Mouse (Mus musculus) myocyte (in vitro differentiated cells): ENCODE data around the gene Aip. TPM values are rescaled to one million over a fixed set of nuclear protein-coding genes. Genes with fewer than 3 reads are reported as not detected.
"Not testable (repeated sequence)": the region's sequence is repeated elsewhere in the genome, so short reads cannot be mapped to it uniquely, and the experiment has no call there.

Source experiments
- H3K27me3 ChIP-seq: one replicate; pipeline ENCODE4 v1.6.1; 2011; ENCODE audit not compliant: control insufficient read depth, insufficient read depth, insufficient read length
- H3K36me3 ChIP-seq: one replicate; pipeline ENCODE4 v1.6.1; 2011; ENCODE audit not compliant: control insufficient read depth, insufficient read depth
- H3K4me2 ChIP-seq: one replicate; pipeline ENCODE4 v1.6.1; 2011; ENCODE audit warnings: low read depth, control low read depth
- H3K4me3 ChIP-seq: one replicate; pipeline ENCODE4 v1.5.1; 2011; ENCODE audit warnings: mild to moderate bottlenecking, control low read depth, moderate library complexity
- H3K79me2 ChIP-seq: one replicate; pipeline ENCODE4 v1.6.1; 2011; ENCODE audit not compliant: control insufficient read depth, insufficient read depth
- H3ac ChIP-seq: one replicate; pipeline ENCODE4 v1.6.1; 2011; ENCODE audit not compliant: control insufficient read depth, insufficient read length
- CEBPB ChIP-seq: IDR thresholded peaks from 2 replicates; pipeline ENCODE4 v1.6.1; 2011; ENCODE audit warnings: mild to moderate bottlenecking, moderate library complexity; ENCODE audit not compliant: poor library complexity, insufficient read depth, severe bottlenecking
- MAX ChIP-seq: IDR thresholded peaks from one replicate; pipeline ENCODE4 v1.6.1; 2011; ENCODE audit warnings: low read depth, mild to moderate bottlenecking, control low read depth
- MYOD1 ChIP-seq, 3 experiments: IDR thresholded peaks; one replicate each; pipeline ENCODE4 v1.6.1; 2011; ENCODE audit warnings: control low read depth in 2 of 3, low read depth in 2 of 3, mild to moderate bottlenecking in 2 of 3, moderate library complexity in 1 of 3; ENCODE audit not compliant: insufficient read length in 2 of 3, control insufficient read depth in 1 of 3
- MYOG ChIP-seq, 3 experiments: IDR thresholded peaks; one replicate each; pipeline ENCODE4 v1.6.1; 2011; ENCODE audit warnings: control low read depth in 2 of 3, low read depth in 2 of 3, mild to moderate bottlenecking in 2 of 3; ENCODE audit not compliant: insufficient read length in 2 of 3, control insufficient read depth in 1 of 3, insufficient read depth in 1 of 3
- POLR2A ChIP-seq: IDR thresholded peaks from one replicate; pipeline ENCODE4 v1.6.1; 2011; ENCODE audit warnings: low read depth, mild to moderate bottlenecking, control low read depth, moderate library complexity; ENCODE audit not compliant: insufficient read length
- POLR2AphosphoS2 ChIP-seq: IDR thresholded peaks from one replicate; pipeline ENCODE4 v1.6.1; 2011; ENCODE audit warnings: low read depth, control low read depth; ENCODE audit not compliant: insufficient read length
- REST ChIP-seq: IDR thresholded peaks from one replicate; pipeline ENCODE4 v1.6.1; 2011; ENCODE audit warnings: mild to moderate bottlenecking, control low read depth, moderate library complexity; ENCODE audit not compliant: insufficient read depth, insufficient read length
- SRF ChIP-seq: IDR thresholded peaks from one replicate; pipeline ENCODE4 v1.6.1; 2011; ENCODE audit warnings: low read depth; ENCODE audit not compliant: control insufficient read depth, insufficient read length
- TCF12 ChIP-seq: IDR thresholded peaks from one replicate; pipeline ENCODE4 v1.6.1; 2011; ENCODE audit warnings: mild to moderate bottlenecking, control low read depth; ENCODE audit not compliant: poor library complexity, insufficient read depth, severe bottlenecking
- TCF3 ChIP-seq: IDR thresholded peaks from one replicate; pipeline ENCODE4 v1.6.1; 2011; ENCODE audit warnings: low read depth, control low read depth; ENCODE audit not compliant: insufficient read length
- USF1 ChIP-seq: IDR thresholded peaks from one replicate; pipeline ENCODE4 v1.6.1; 2011; ENCODE audit warnings: low read depth, mild to moderate bottlenecking, control low read depth, moderate library complexity
- polyA plus RNA-seq: library from polyadenylated mRNA; unstranded; fragments of >200 nt; fragmentation: generic; extraction: Trizol; gene quantifications from one replicate; pipeline ENCODE4 v1.2.1, GENCODE M21; 2012; ENCODE audit warnings: missing spikeins

Gene Aip
- polyA plus RNA-seq, 1 experiment: 250 TPM

DNA sequence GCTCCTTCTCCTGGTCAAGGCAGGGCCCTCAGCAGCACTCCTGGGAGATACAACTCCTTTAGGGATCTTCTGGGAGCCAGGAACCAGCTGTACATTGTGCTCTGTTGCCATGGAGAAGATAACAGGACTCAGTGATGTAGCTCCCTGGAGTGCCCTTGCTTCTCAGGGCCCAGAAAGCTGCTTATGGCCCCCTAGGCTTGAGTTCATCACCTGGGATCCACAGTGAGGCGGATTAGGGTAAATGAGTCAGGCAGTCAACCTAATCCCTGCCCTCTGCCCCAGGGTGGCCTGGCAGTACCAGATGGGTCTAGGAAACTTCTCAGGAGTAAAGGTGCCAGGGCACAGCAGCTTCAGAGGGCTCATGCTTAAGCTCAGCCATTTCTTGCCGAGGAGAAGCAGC, 13.8 kb upstream of the Aip start, which contains the start of gene Gpr152:
Gene Gpr152 (plus strand): TSS at position 342 of the 400 bp plus-strand sequence.
- H3K4me3 ChIP-seq: no peak within 1 kb of the TSS
- H3K79me2 ChIP-seq: no peaks in the 10 kb centered on the region
- H3K4me2 ChIP-seq: no peak within 1 kb of the TSS
- no peak for TF ChIP-seq MAX
- TF ChIP-seq MYOD1 (IDR thresholded peaks at IDR 0.05; ENCODE audit: control insufficient read depth in 1 of 3, insufficient read length in 2 of 3, low read depth in 2 of 3): no peak
- TF ChIP-seq CEBPB: no peak
- TF ChIP-seq TCF12: no peak
- no peak for TF ChIP-seq POLR2A
- TF ChIP-seq MYOG (IDR thresholded peaks at IDR 0.05; ENCODE audit: control insufficient read depth in 1 of 3, insufficient read depth in 1 of 3, insufficient read length in 2 of 3, low read depth in 2 of 3): no peak
- no peak for TF ChIP-seq REST
- no peaks in the 10 kb centered on the region for H3K27me3 ChIP-seq
- H3K36me3 ChIP-seq: no peaks in the 10 kb centered on the region
- no peak within 1 kb of the TSS for H3ac ChIP-seq

DNA sequence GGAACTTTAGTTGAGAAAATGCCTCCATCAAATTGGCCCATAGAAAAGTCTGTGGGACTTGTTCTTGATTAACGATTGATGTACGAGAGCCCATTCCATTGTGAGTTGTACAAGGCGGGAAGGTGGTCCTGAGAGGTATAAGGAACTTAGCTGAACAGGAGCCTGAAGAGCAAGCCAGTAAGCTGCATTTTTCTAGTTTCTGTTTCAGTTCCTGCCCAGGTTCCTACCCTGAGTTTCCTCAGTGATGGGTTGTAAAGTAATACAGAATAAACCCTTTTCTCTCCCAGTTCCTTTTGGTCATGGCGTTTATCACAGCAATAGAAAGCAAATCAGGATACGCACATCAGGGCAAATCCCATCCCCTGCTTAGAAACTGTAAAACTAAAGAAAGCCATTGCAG, 12.3 kb upstream of the Aip start:
- no peaks in the 10 kb centered on the region for H3K27me3 ChIP-seq
- H3K36me3 ChIP-seq: no peaks in the 10 kb centered on the region
- no peak overlapping the region for H3ac ChIP-seq
- no peak overlapping the region for H3K4me3 ChIP-seq
- H3K79me2 ChIP-seq: no peaks in the 10 kb centered on the region
- H3K4me2 ChIP-seq: no peak overlapping the region
- no peak for TF ChIP-seq MYOD1 (IDR thresholded peaks at IDR 0.05; ENCODE audit: control insufficient read depth in 1 of 3, insufficient read length in 2 of 3, low read depth in 2 of 3)
- no peak for TF ChIP-seq USF1
- TF ChIP-seq SRF: no peak
- no peak for TF ChIP-seq TCF3
- no peak for TF ChIP-seq POLR2AphosphoS2
- no peak for TF ChIP-seq MAX
- no peak for TF ChIP-seq POLR2A

DNA sequence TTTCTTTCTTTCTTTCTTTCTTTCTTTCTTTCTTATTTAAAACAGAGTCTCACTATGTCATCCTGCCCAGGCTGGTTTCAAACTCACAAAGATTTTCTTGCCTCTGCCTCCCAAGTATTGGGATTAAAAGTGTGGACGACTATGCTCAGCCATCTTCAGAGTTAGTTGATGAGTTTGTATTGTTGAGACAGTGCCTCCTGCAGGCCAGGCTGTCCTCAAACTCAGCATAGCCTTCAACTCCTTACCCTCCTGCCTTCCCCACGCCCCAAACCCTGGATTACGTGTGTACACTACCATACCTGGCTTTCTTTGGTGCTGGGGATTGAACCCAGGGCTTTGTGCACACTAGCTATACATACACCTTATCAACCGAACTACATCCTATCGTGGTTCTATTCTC, 10.8 kb upstream of the Aip start:
- Histone ChIP-seq H3K79me2 (no peaks in the 10 kb centered on the region), H3K36me3 (peaks cover 12% of the 10 kb centered on the region), H3K4me2 (no peak overlapping the region), H3K27me3 (no peaks in the 10 kb centered on the region), H3K4me3 (no peak overlapping the region), H3ac (no peak overlapping the region)
- TF ChIP-seq TCF12: no peak
- no peak for TF ChIP-seq MYOD1 (IDR thresholded peaks at IDR 0.05; ENCODE audit: control insufficient read depth in 1 of 3, insufficient read length in 2 of 3, low read depth in 2 of 3)
- TF ChIP-seq REST: no peak
- no peak for TF ChIP-seq USF1
- TF ChIP-seq CEBPB: no peak

DNA sequence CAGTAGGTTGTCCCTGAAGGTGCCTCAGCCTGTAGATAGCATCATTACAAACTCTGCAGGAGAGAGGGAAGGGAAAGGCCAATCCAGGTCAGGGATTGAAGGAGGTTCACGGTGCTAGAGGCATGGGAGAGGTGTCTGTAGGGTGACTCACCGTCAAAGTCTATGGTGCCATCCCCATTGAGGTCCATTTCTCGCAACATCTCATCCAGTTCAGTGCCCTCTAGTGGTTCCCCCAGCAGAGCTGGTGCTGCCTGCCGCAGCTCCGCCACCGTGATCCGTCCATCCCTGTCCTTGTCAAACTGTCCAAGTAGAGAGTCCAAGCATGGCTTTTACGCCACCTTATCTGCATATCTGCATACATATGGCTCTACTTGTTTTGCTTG, 10.3 kb upstream of the Aip start:
- not testable (repeated sequence) for H3K27me3 ChIP-seq, H3K4me3 ChIP-seq, H3ac ChIP-seq, H3K79me2 ChIP-seq, H3K4me2 ChIP-seq
- H3K36me3 ChIP-seq: peaks cover 12% of the 10 kb centered on the region

DNA sequence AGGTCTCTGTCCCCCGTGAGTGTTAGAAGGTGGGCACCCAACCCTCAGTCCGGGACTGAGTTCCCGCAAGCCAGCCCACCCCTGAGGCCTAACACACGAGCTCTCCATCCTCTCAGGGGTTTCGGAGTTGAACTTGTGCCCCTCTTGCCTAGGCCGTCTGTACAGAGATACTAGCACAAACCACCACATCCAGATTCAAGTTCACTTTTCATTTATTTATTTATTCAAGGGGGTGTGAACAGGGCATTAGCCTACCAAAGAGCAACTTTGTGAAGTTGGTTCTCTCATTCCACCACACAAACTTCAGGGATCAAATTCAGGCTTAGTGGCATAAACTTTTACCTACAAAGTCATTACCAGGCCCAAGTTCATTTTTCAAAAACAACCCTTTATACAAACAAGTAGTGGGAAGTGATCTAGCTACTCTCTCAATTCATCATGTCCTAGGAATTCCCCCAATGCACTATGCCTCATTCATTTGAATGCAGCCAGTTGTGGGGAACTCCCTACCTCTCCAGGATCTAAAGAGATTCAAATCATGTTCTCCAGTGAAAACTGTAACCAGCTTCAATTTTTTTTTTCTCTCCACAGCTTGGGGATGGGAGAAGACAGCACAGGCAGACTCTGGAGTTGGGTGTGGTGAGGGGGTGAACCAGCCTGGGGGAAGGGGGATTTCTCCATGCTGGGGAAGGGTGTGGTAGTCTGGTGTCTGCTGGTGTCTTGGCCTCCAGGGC, 9.7 kb upstream of the Aip start:
- not testable (repeated sequence) for H3K27me3 ChIP-seq, H3ac ChIP-seq, H3K4me2 ChIP-seq, H3K4me3 ChIP-seq, H3K79me2 ChIP-seq
- peaks cover 12% of the 10 kb centered on the region for H3K36me3 ChIP-seq

DNA sequence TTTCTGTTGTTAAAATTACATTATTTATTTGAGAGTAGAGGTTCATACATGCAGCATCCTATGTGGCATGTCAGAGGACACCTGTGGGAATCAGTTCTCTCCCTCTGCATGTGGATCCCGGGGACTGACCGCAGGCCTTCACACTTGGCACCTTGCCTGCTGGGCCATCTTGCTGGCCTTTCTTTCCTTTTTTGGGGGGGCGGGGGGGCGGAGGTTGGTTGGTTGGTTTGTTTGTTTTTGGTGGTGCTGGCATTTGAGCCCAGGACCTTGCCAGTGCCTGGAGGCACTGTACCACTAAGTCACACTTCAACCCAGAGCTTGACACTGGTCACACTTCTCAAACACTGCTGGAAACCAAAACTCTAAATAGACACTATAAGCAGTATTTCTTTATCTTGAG, 8.7 kb upstream of the Aip start:
- no peaks in the 10 kb centered on the region for H3K27me3 ChIP-seq

More for the DNA sequence above, 8.7 kb upstream of the Aip start:
- Histone ChIP-seq H3K79me2 (no peaks in the 10 kb centered on the region), H3ac (no peak overlapping the region), H3K4me3 (no peak overlapping the region), H3K36me3 (peaks cover 18% of the 10 kb centered on the region), H3K4me2 (no peak overlapping the region)
- no peak for TF ChIP-seq MYOD1 (IDR thresholded peaks at IDR 0.05; ENCODE audit: control insufficient read depth in 1 of 3, insufficient read length in 2 of 3, low read depth in 2 of 3)
- no peak for TF ChIP-seq CEBPB
- TF ChIP-seq SRF: no peak
- TF ChIP-seq MYOG (IDR thresholded peaks at IDR 0.05; ENCODE audit: control insufficient read depth in 1 of 3, insufficient read depth in 1 of 3, insufficient read length in 2 of 3, low read depth in 2 of 3): no peak
